Mouse (Mus musculus) neural tube, embryonic 14.5 days (tissue): ENCODE results near the gene Styx. TPM values are rescaled to one million over a fixed set of nuclear protein-coding genes. Genes with fewer than 3 reads are reported as not detected.

Source experiments
- ATAC-seq: fragments of 200-750 bp; cut with Nextera tagmentation; 2 replicates; pipeline ENCODE4 v1.8.0; 2017; ENCODE audit warnings: low read depth, mild to moderate bottlenecking, moderate TSS enrichment, moderate library complexity
- H3K27ac ChIP-seq: fragments of 300-500 bp; sonication (generic); 2 replicates; pipeline ENCODE4 v1.5.1; 2014; ENCODE audit warnings: low read depth, mild to moderate bottlenecking, control low read depth, low read length, moderate library complexity, mixed read lengths
- H3K27me3 ChIP-seq: fragments of 300-500 bp; sonication (generic); 2 replicates; pipeline ENCODE4 v1.6.1; 2014; ENCODE audit warnings: low read length; ENCODE audit not compliant: control insufficient read depth, insufficient read depth
- H3K36me3 ChIP-seq: fragments of 300-500 bp; sonication (generic); 2 replicates; pipeline ENCODE4 v1.6.1; 2014; ENCODE audit warnings: low read length, mixed read lengths; ENCODE audit not compliant: control insufficient read depth, insufficient read depth
- H3K4me1 ChIP-seq: fragments of 300-500 bp; sonication (generic); 2 replicates; pipeline ENCODE4 v1.6.1; 2014; ENCODE audit warnings: low read length; ENCODE audit not compliant: control insufficient read depth, insufficient read depth
- H3K4me2 ChIP-seq: fragments of 300-500 bp; sonication (generic); 2 replicates; pipeline ENCODE4 v1.6.1; 2014; ENCODE audit warnings: mild to moderate bottlenecking, low read depth, low read length, control low read depth
- H3K4me3 ChIP-seq: fragments of 300-500 bp; sonication (generic); 2 replicates; pipeline ENCODE4 v1.5.1; 2014; ENCODE audit warnings: low read depth, low read length, control low read depth, mixed read lengths
- H3K9ac ChIP-seq: fragments of 300-500 bp; sonication (generic); replicated peaks from 2 replicates; pipeline ENCODE4 v1.6.1; 2014; ENCODE audit warnings: low read depth, mild to moderate bottlenecking, control low read depth, low read length, mixed read lengths
- H3K9me3 ChIP-seq: fragments of 300-500 bp; sonication (generic); 2 replicates; pipeline ENCODE4 v1.6.1; 2016; ENCODE audit warnings: low read length; ENCODE audit not compliant: control insufficient read depth
- whole genome bisulfite sequencing: fragments of 180-500 bp; shearing (Covaris S2); extraction: QIAGEN DNeasy Blood & Tissue Kit; methylation state at CpG from one replicate; pipeline ENCODE4 v1.1.7; 2014; 5-methylcytosine and 5-hydroxymethylcytosine counted together
- polyA plus RNA-seq: library from polyadenylated mRNA; unstranded; fragments of >200 nt; fragmentation: Nextera tagmentation; extraction: Ambion mirVana; gene quantifications from 2 replicates; pipeline ENCODE4 v1.2.1, GENCODE M21; 2014

Styx gene
- polyA plus RNA-seq, 1 experiment from 2014 or later, result 74.1 TPM

GRCm38 (mm10) chr14:45455651-45456501 is 105.0 kb downstream of the Styx start:
- 70% methylated on average over 12 of the region's 12 CpGs for WGBS
- Histone ChIP-seq H3K9me3 (no peaks in the 10 kb centered on the region), H3K36me3 (no peaks in the 10 kb centered on the region), H3K9ac (no peak overlapping the region), H3K4me2 (no peak overlapping the region), H3K27me3 (no peaks in the 10 kb centered on the region), H3K4me3 (no peak overlapping the region), H3K27ac (0 out of 2 replicates have a peak overlapping the region, but pooled peaks have one; percentile 22), H3K4me1 (peaks cover 9% of the 10 kb centered on the region; the same call in 1 of the 2 replicates)
- ATAC-seq, result 0 out of 2 replicates have a peak, but pooled peaks have one; percentile 9

- H3K4me2 ChIP-seq, result no peak overlapping the region
- ATAC-seq, result peak; percentile 29; the same call in 1 of the 2 replicates
- H3K27ac ChIP-seq, result no peak overlapping the region
- H3K9ac ChIP-seq, result no peak overlapping the region
- H3K9me3 ChIP-seq, result no peaks in the 10 kb centered on the region
- peaks cover 9% of the 10 kb centered on the region; the same call in 1 of the 2 replicates for H3K4me1 ChIP-seq
- 10% methylated on average over 1 of the region's 1 CpGs for WGBS
- H3K27me3 ChIP-seq, result no peaks in the 10 kb centered on the region
- H3K36me3 ChIP-seq, result peaks cover 5% of the 10 kb centered on the region; the same call in 1 of the 2 replicates
- H3K4me3 ChIP-seq, result no peak overlapping the region
These were observed 105.6 kb downstream of the Styx start for GRCm38 (mm10) chr14:45456502-45456846.

- 82% methylated on average over 9 of the region's 9 CpGs for WGBS
- Histone ChIP-seq H3K4me2 (no peak overlapping the region), H3K4me3 (no peak overlapping the region), H3K4me1 (peaks cover 9% of the 10 kb centered on the region; the same call in 1 of the 2 replicates), H3K27ac (no peak overlapping the region), H3K9ac (no peak overlapping the region), H3K27me3 (no peaks in the 10 kb centered on the region), H3K9me3 (no peaks in the 10 kb centered on the region), H3K36me3 (peaks cover 5% of the 10 kb centered on the region; the same call in 1 of the 2 replicates)
- ATAC-seq, result no peak
These were observed 106.1 kb downstream of the Styx start for GRCm38 (mm10) chr14:45457003-45457402.

- no peak overlapping the region for H3K9ac ChIP-seq
- no peaks in the 10 kb centered on the region for H3K9me3 ChIP-seq
- WGBS, result 93% methylated on average over 14 of the region's 14 CpGs
- peaks cover 8% of the 10 kb centered on the region; the same call in 1 of the 2 replicates for H3K36me3 ChIP-seq
- H3K27me3 ChIP-seq, result no peaks in the 10 kb centered on the region
- H3K4me2 ChIP-seq, result no peak overlapping the region
- peaks cover 19% of the 10 kb centered on the region for H3K4me1 ChIP-seq
- H3K4me3 ChIP-seq, result no peak overlapping the region
- no peak for ATAC-seq
- no peak overlapping the region for H3K27ac ChIP-seq
These were observed 109.0 kb downstream of the Styx start for GRCm38 (mm10) chr14:45459877-45460276.

- 90% methylated on average over 10 of the region's 10 CpGs for WGBS
- Histone ChIP-seq H3K4me2 (no peak overlapping the region), H3K27me3 (no peaks in the 10 kb centered on the region), H3K27ac (no peak overlapping the region), H3K4me3 (no peak overlapping the region), H3K9me3 (no peaks in the 10 kb centered on the region), H3K9ac (no peak overlapping the region), H3K4me1 (peaks cover 19% of the 10 kb centered on the region), H3K36me3 (peaks cover 8% of the 10 kb centered on the region; the same call in 1 of the 2 replicates)
- ATAC-seq, result no peak
These were observed 109.6 kb downstream of the Styx start for GRCm38 (mm10) chr14:45460491-45460890.

GRCm38 (mm10) chr14:45461945-45462344 is 111.1 kb downstream of the Styx start:
- peaks cover 15% of the 10 kb centered on the region for H3K36me3 ChIP-seq
- no peak overlapping the region for H3K4me2 ChIP-seq
- H3K9ac ChIP-seq, result no peak overlapping the region
- no peaks in the 10 kb centered on the region for H3K9me3 ChIP-seq
- no peak overlapping the region for H3K4me3 ChIP-seq
- WGBS, result 69% methylated on average over 6 of the region's 6 CpGs
- H3K27ac ChIP-seq, result no peak overlapping the region
- peak; percentile 50; the same call in 1 of the 2 replicates for ATAC-seq
- H3K27me3 ChIP-seq, result no peaks in the 10 kb centered on the region
- peaks cover 15% of the 10 kb centered on the region for H3K4me1 ChIP-seq

GRCm38 (mm10) chr14:45462374-45462773 is 111.5 kb downstream of the Styx start:
- Histone ChIP-seq H3K4me3 (no peak overlapping the region), H3K4me2 (no peak overlapping the region), H3K4me1 (peaks cover 15% of the 10 kb centered on the region), H3K36me3 (peaks cover 18% of the 10 kb centered on the region), H3K27ac (peak overlapping the region; percentile 60), H3K9ac (no peak overlapping the region), H3K9me3 (no peaks in the 10 kb centered on the region), H3K27me3 (no peaks in the 10 kb centered on the region)
- ATAC-seq, result peak; percentile 90
- WGBS, result 18% methylated on average over 6 of the region's 6 CpGs

GRCm38 (mm10) chr14:45462875-45463475 is 112.1 kb downstream of the Styx start:
- Histone ChIP-seq H3K4me3 (no peak overlapping the region), H3K36me3 (peaks cover 23% of the 10 kb centered on the region), H3K9ac (no peak overlapping the region), H3K4me2 (no peak overlapping the region), H3K27ac (peak overlapping the region; percentile 60), H3K27me3 (no peaks in the 10 kb centered on the region), H3K4me1 (peaks cover 15% of the 10 kb centered on the region), H3K9me3 (no peaks in the 10 kb centered on the region)
- ATAC-seq, result peak; percentile 41; the same call in 1 of the 2 replicates
- 38% methylated on average over 10 of the region's 10 CpGs for WGBS

- WGBS, result 17% methylated on average over 10 of the region's 10 CpGs
- Histone ChIP-seq H3K27me3 (no peaks in the 10 kb centered on the region), H3K9me3 (no peaks in the 10 kb centered on the region), H3K4me3 (no peak overlapping the region), H3K4me2 (no peak overlapping the region), H3K27ac (peak overlapping the region; percentile 60), H3K36me3 (peaks cover 24% of the 10 kb centered on the region), H3K9ac (no peak overlapping the region), H3K4me1 (peaks cover 15% of the 10 kb centered on the region)
- no peak for ATAC-seq
These were observed 112.7 kb downstream of the Styx start for GRCm38 (mm10) chr14:45463599-45463998.
